Mouse (Mus musculus) liver, adult 2 months (tissue): ENCODE measurements around the gene Gpr162.

Experiments used
- CTCF ChIP-seq: fragments of 200-500 bp; IDR thresholded peaks from 2 replicates; pipeline ENCODE4 v1.5.1; 2011; ENCODE audit warnings: low read depth, low read length, control low read depth
- POLR2A ChIP-seq: fragments of 200-500 bp; IDR thresholded peaks from 2 replicates; pipeline ENCODE4 v1.6.1; 2011; ENCODE audit warnings: low read length, control low read depth; ENCODE audit not compliant: insufficient read depth; ENCODE audit errors: extremely low read depth

GRCm38 (mm10) chr6:124907767-124908166 lies 44.0 kb upstream of the Gpr162 start:
- TF ChIP-seq CTCF (no peak), POLR2A (no peak)
